Mouse (Mus musculus): Measurements from ENCODE around the gene Abcf1. TPM values are rescaled to one million over a fixed set of nuclear protein-coding genes. Genes with fewer than 3 reads are reported as not detected.

The Abcf1 gene
- total and polyA plus RNA-seq, 3 experiments, result 52.8 to 290 (median 110) TPM

DNA sequence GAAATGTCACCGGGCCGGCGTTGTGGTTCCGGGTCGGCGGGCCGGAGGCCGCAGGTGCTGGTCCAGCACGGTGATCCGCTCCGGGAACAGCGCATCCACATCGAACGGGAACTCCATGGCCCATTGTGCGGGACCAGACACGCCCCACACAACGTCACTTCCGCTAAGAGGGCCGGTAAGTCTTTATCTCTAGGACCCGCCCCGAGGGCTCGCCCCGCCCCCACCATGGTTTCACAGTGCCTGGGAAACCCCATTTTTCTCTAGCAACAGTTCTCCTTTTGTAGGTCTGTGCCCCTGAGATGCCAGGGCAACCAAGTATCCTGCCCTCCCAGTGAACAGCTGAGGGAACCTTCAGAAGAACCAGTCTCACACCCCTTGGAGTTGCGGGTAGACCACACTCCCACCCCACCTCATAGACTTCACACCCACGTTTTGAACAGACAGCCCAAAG, 59.6 kb downstream of the Abcf1 start, which contains the start of gene Atat1 (continued):
- peak; percentile 56; the same call in 1 of the 2 replicates for TF ChIP-seq IRF4 (IDR thresholded peaks at IDR 0.05; ENCODE audit: low read depth, low read length)
- peak; percentile 11; the same call in 1 of the 2 replicates for TF ChIP-seq SMC3 (IDR thresholded peaks at IDR 0.05; ENCODE audit: low read depth, low read length)
- no peak for TF ChIP-seq ZNF384 (IDR thresholded peaks at IDR 0.05; ENCODE audit: low read depth, low read length)
- TF ChIP-seq PAX5 (IDR thresholded peaks at IDR 0.05; ENCODE audit: low read length), result no peak
- TF ChIP-seq MAX (IDR thresholded peaks at IDR 0.05; ENCODE audit: low read length), result no peak
- TF ChIP-seq ELF1 (IDR thresholded peaks at IDR 0.05; ENCODE audit: low read depth, low read length), result peak; percentile 71
- 0 out of 2 replicates have a peak, but pooled peaks have one; percentile 21 for TF ChIP-seq NELFE (IDR thresholded peaks at IDR 0.05; ENCODE audit: low read depth, low read length)

DNA sequence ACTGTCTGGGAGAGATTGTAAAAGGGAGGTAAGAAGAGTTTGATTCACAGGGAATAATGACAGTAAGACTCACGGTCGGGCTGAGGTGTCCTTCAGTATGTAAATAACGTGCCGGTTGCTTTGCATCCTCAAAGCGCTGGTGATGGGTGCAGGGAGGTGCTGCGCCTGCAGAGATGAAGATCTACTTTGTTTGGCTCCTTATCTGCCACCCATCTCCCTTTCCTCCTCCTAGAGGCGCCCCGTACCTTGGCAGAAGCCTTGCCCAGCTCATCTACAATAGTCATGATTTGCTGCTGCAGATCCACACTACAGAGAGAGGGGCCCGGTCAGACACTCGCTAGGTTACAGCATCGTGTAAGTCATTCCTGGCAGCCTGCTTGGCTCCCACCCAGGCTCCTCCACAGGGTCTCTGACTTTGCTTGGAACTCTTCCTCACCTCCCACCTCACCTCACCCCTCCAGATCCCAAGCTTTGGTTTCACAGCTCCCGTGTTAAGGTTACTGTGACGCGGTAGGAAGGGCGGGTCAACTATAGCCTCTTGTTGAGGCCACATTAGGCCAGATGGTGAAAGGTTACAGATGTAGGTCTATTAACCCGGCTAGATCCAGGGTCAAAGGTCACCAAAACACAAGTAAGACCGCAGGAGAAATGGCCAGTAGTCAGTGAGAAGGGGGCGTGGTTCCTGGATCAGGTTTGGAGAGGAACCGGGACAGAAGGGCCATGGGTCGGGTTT, 60.2 kb downstream of the Abcf1 start:
- Histone ChIP-seq H3K27ac (ENCODE audit: insufficient read depth, low read depth) (peak overlapping the region; percentile 26), H3K4me2 (ENCODE audit: insufficient read depth, low read depth, poor library complexity, severe bottlenecking) (peak overlapping the region; percentile 81), H3K4me1 (ENCODE audit: control insufficient read depth in 1 of 2, insufficient read depth in 2 of 2) (peaks cover 0 to 46% of the 10 kb centered on the region in 2 experiments; a peak in 3 of 4 replicates), H3K9ac (ENCODE audit: insufficient read depth, low read depth) (peak overlapping the region; percentile 47), H3K9me3 (replicated peaks; ENCODE audit: low read length) (no peaks in the 10 kb centered on the region), H3K36me3 (replicated peaks in 1 of 2; ENCODE audit: control insufficient read depth in 1 of 2, insufficient read depth in 1 of 2, low read length in 1 of 2) (peaks cover 41 to 73% of the 10 kb centered on the region in 2 experiments), H3K27me3 (replicated peaks) (no peaks in the 10 kb centered on the region), H3K79me2 (replicated peaks; ENCODE audit: control insufficient read depth, extremely low read depth, insufficient read depth, poor library complexity, severe bottlenecking) (peaks cover 8% of the 10 kb centered on the region; the same call in 1 of the 2 replicates), H3K4me3 (replicated peaks in 1 of 3; ENCODE audit: low read depth in 2 of 3, low read length in 2 of 3, poor library complexity in 1 of 3) (peak overlapping the region; percentile 61 to 90 (median 63))
- in situ Hi-C loops (cut with MboI; ENCODE audit: low pct_ligation_motif_present, low pct_unique_long_range_greater_than_20kb, low sequenced_read_pairs), result no loop called here
- TF ChIP-seq MAFK (IDR thresholded peaks at IDR 0.05; ENCODE audit: insufficient replicate concordance, low read length), result no peak
- TF ChIP-seq CHD1 (IDR thresholded peaks at IDR 0.05; ENCODE audit: low read depth, low read length), result no peak
- TF ChIP-seq JUND (conservative IDR thresholded peaks at IDR 0.05; ENCODE audit: low read depth, low read length), result no peak
- TF ChIP-seq TBP (conservative IDR thresholded peaks at IDR 0.05; ENCODE audit: low read depth, low read length), result 0 out of 2 replicates have a peak, but pooled peaks have one; percentile 60
- TF ChIP-seq NELFE (IDR thresholded peaks at IDR 0.05; ENCODE audit: low read depth, low read length), result peak; percentile 44; the same call in 1 of the 2 replicates
- TF ChIP-seq TCF12 (IDR thresholded peaks at IDR 0.05; ENCODE audit: low read depth, low read length), result peak; percentile 9; the same call in 1 of the 2 replicates
- peak; percentile 40; the same call in 1 of the 2 replicates for TF ChIP-seq MAX (IDR thresholded peaks at IDR 0.05; ENCODE audit: low read length)
- peak; percentile 21; the same call in 1 of the 2 replicates for TF ChIP-seq MXI1 (IDR thresholded peaks at IDR 0.05; ENCODE audit: low read depth, low read length)
- TF ChIP-seq POLR2A (IDR thresholded peaks at IDR 0.05; ENCODE audit: low read depth, low read length), result peak; percentile 29; the same call in 1 of the 2 replicates
- no peak for TF ChIP-seq PAX5 (IDR thresholded peaks at IDR 0.05; ENCODE audit: low read length)
- DNase-seq (ENCODE audit: extremely low read depth), result no peak
- dilution Hi-C loops (cut with MboI; ENCODE audit: extremely low pct_ligation_motif_present, extremely low pct_unique_long_range_greater_than_20kb, low sequenced_read_pairs), result no loop called here

DNA sequence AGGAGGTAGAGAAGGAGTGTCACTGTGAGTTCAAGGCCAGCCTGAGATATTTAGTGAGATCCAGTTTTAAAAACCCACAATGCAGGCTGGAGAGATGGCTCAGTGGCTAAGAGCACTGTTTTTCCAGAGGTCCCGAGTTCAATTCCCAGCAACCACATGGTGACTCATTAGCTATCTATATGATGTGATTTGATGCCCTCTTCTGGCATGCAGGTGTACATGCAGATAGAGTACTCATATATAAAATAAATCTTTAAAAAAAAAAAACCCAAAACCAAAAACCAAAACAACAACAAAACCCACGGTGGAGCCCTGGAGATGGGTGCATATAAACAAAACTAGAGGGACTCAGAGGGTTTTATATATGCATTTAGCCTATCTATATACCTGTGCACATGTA, 62.0 kb downstream of the Abcf1 start:
- Histone ChIP-seq H3K4me2 (ENCODE audit: insufficient read depth, low read depth, poor library complexity, severe bottlenecking) (no peak overlapping the region), H3K27ac (ENCODE audit: insufficient read depth, low read depth) (no peak overlapping the region), H3K79me2 (replicated peaks; ENCODE audit: control insufficient read depth, extremely low read depth, insufficient read depth, poor library complexity, severe bottlenecking) (no peaks in the 10 kb centered on the region), H3K27me3 (replicated peaks) (no peaks in the 10 kb centered on the region), H3K9me3 (replicated peaks; ENCODE audit: low read length) (no peaks in the 10 kb centered on the region), H3K4me1 (ENCODE audit: control insufficient read depth in 1 of 2, insufficient read depth in 2 of 2) (peaks cover 0 to 37% of the 10 kb centered on the region in 2 experiments; a peak in 3 of 4 replicates), H3K36me3 (replicated peaks in 1 of 2; ENCODE audit: control insufficient read depth in 1 of 2, insufficient read depth in 1 of 2, low read length in 1 of 2) (peaks cover 37 to 73% of the 10 kb centered on the region in 2 experiments), H3K9ac (ENCODE audit: insufficient read depth, low read depth) (no peak overlapping the region), H3K4me3 (replicated peaks in 1 of 3; ENCODE audit: low read depth in 2 of 3, low read length in 2 of 3, poor library complexity in 1 of 3) (no peak overlapping the region)
- dilution Hi-C loops (cut with MboI; ENCODE audit: extremely low pct_ligation_motif_present, extremely low pct_unique_long_range_greater_than_20kb, low sequenced_read_pairs) (no loop called here), in situ Hi-C loops (cut with MboI; ENCODE audit: low pct_ligation_motif_present, low pct_unique_long_range_greater_than_20kb, low sequenced_read_pairs) (no loop called here)
- no peak for DNase-seq (ENCODE audit: extremely low read depth)
- TF ChIP-seq GABPA (IDR thresholded peaks at IDR 0.05; ENCODE audit: insufficient replicate concordance, low read depth, low read length) (no peak), MAZ (IDR thresholded peaks at IDR 0.05; ENCODE audit: low read depth, low read length) (no peak), IRF4 (IDR thresholded peaks at IDR 0.05; ENCODE audit: low read depth, low read length) (no peak), EP300 (IDR thresholded peaks at IDR 0.05; ENCODE audit: low read length) (no peak), SMC3 (IDR thresholded peaks at IDR 0.05; ENCODE audit: low read depth, low read length) (peak; percentile 24; the same call in 1 of the 2 replicates), ZNF384 (IDR thresholded peaks at IDR 0.05; ENCODE audit: low read depth, low read length) (peak; percentile 74), BHLHE40 (IDR thresholded peaks at IDR 0.05; ENCODE audit: low read depth, low read length) (no peak), MYC (IDR thresholded peaks at IDR 0.05; ENCODE audit: low read depth, low read length) (peak; percentile 73), JUN (IDR thresholded peaks at IDR 0.05; ENCODE audit: insufficient read depth, low read depth, low read length) (peak; percentile 34; the same call in 1 of the 2 replicates), PAX5 (IDR thresholded peaks at IDR 0.05; ENCODE audit: low read length) (no peak), CTCF (conservative IDR thresholded peaks at IDR 0.05 in 1 of 2, IDR thresholded peaks at IDR 0.05 in 1 of 2; ENCODE audit: low read depth in 2 of 2, low read length in 2 of 2) (peak in 1 of 2 experiments; percentile 54; a peak in 2 of 4 replicates), POLR2A (IDR thresholded peaks at IDR 0.05; ENCODE audit: low read depth, low read length) (no peak), ZKSCAN1 (IDR thresholded peaks at IDR 0.05; ENCODE audit: borderline replicate concordance, low read depth, low read length) (no peak), KAT2A (IDR thresholded peaks at IDR 0.05; ENCODE audit: insufficient replicate concordance, low read length) (no peak), TCF12 (IDR thresholded peaks at IDR 0.05; ENCODE audit: low read depth, low read length) (no peak), MXI1 (IDR thresholded peaks at IDR 0.05; ENCODE audit: low read depth, low read length) (no peak), ELF1 (IDR thresholded peaks at IDR 0.05; ENCODE audit: low read depth, low read length) (no peak), NELFE (IDR thresholded peaks at IDR 0.05; ENCODE audit: low read depth, low read length) (no peak), RAD21 (IDR thresholded peaks at IDR 0.05; ENCODE audit: low read depth, low read length) (peak; percentile 47), CHD2 (IDR thresholded peaks at IDR 0.05; ENCODE audit: low read length) (no peak), JUND (conservative IDR thresholded peaks at IDR 0.05; ENCODE audit: low read depth, low read length) (peak; percentile 75), POLR2AphosphoS2 (IDR thresholded peaks at IDR 0.05; ENCODE audit: low read depth, low read length) (no peak)
